Mouse (Mus musculus) adrenal gland, adult 2 months (tissue): ENCODE measurements around the gene Prkar2b. TPM values are rescaled to one million over a fixed set of nuclear protein-coding genes. Genes with fewer than 3 reads are reported as not detected.

Source experiments
- DNase-seq: peaks from one replicate; pipeline ENCODE4 v3.0.0; 2021
- polyA plus RNA-seq: library from polyadenylated mRNA; depleted of rRNA; stranded (reverse); fragments of >200 nt; gene quantifications from 2 replicates; pipeline ENCODE4 v1.2.3, GENCODE M21; 2012
- total RNA-seq, 2 experiments: library from RNA; stranded (reverse); gene quantifications; 2 replicates each; pipeline ENCODE4 v1.2.3; 2021

The Prkar2b gene
- total and polyA plus RNA-seq, 3 experiments: 134 to 511 (median 336) TPM

GRCm38 (mm10) chr12:32060247-32061089 lies 628 bp downstream of the Prkar2b start:
- peak; percentile 54 for DNase-seq

- peak; percentile 52 for DNase-seq
Observed at GRCm38 (mm10) chr12:32059707-32060106, 1.4 kb downstream of the Prkar2b start.

- no peak for DNase-seq
Observed at GRCm38 (mm10) chr12:32059135-32059534, 2.0 kb downstream of the Prkar2b start.

- peak; percentile 39 for DNase-seq
Observed at GRCm38 (mm10) chr12:32057461-32058199, 3.5 kb downstream of the Prkar2b start.

- no peak for DNase-seq
Observed at GRCm38 (mm10) chr12:32055797-32056196, 5.3 kb downstream of the Prkar2b start.

GRCm38 (mm10) chr12:32054476-32055166 lies 6.5 kb downstream of the Prkar2b start:
- no peak for DNase-seq

- no peak for DNase-seq
Observed at GRCm38 (mm10) chr12:32053637-32054366, 7.3 kb downstream of the Prkar2b start.

GRCm38 (mm10) chr12:32052882-32053281 lies 8.2 kb downstream of the Prkar2b start:
- no peak for DNase-seq

- no peak for DNase-seq
Observed at GRCm38 (mm10) chr12:32050165-32050564, 10.9 kb downstream of the Prkar2b start.

GRCm38 (mm10) chr12:32045566-32046330 lies 15.3 kb downstream of the Prkar2b start:
- no peak for DNase-seq

GRCm38 (mm10) chr12:32044487-32045134 lies 16.5 kb downstream of the Prkar2b start:
- DNase-seq: no peak

- no peak for DNase-seq
Observed at GRCm38 (mm10) chr12:32033536-32033935, 27.6 kb downstream of the Prkar2b start.

- DNase-seq: no peak
Observed at GRCm38 (mm10) chr12:32032917-32033316, 28.2 kb downstream of the Prkar2b start.

GRCm38 (mm10) chr12:32018376-32018750 lies 42.7 kb downstream of the Prkar2b start:
- no peak for DNase-seq

- peak; percentile 80 for DNase-seq
Observed at GRCm38 (mm10) chr12:32017636-32018375, 43.3 kb downstream of the Prkar2b start.

- DNase-seq: no peak
Observed at GRCm38 (mm10) chr12:32016472-32016871, 44.6 kb downstream of the Prkar2b start.

GRCm38 (mm10) chr12:32015268-32015769 lies 45.8 kb downstream of the Prkar2b start:
- DNase-seq: peak; percentile 43

GRCm38 (mm10) chr12:32014811-32015210 lies 46.3 kb downstream of the Prkar2b start:
- DNase-seq: no peak

GRCm38 (mm10) chr12:32012169-32012568 lies 48.9 kb downstream of the Prkar2b start:
- no peak for DNase-seq

GRCm38 (mm10) chr12:32011128-32011527 lies 50.0 kb downstream of the Prkar2b start:
- DNase-seq: no peak
